Mouse (Mus musculus): ENCODE data around the gene Krt82. TPM values are rescaled to one million over a fixed set of nuclear protein-coding genes. Genes with fewer than 3 reads are reported as not detected.
"Not testable (repeated sequence)": the region's sequence is repeated elsewhere in the genome, so short reads cannot be mapped to it uniquely, and the experiment has no call there.

The Krt82 gene
- total RNA-seq, 2 experiments from 2014 or later: not detected

DNA sequence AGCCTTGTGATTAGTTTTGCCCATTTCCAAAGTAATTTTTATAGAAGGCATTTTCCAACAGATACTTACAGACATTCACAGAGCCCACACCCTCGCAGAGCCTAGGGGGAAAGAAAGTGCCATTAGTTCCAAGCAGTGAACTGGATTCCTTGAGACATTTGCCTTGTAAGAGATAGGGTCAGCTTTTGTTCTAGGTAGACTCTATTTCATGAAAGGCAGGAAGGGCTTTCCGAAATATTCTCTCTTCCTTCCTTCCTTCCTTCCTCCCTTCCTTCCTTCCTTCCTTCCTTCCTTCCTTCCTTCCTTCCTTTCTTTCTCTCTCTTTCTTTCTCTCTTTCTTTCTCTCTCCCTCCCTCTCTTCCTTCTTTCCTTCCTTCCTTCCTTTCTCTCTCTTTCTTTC lies 33.3 kb downstream of the Krt82 start, which contains the start of gene Gm49425:
Gene Gm49425 (minus strand): TSS at position 101 of the 400 bp plus-strand sequence.
- DNase-seq: not testable (repeated sequence)

DNA sequence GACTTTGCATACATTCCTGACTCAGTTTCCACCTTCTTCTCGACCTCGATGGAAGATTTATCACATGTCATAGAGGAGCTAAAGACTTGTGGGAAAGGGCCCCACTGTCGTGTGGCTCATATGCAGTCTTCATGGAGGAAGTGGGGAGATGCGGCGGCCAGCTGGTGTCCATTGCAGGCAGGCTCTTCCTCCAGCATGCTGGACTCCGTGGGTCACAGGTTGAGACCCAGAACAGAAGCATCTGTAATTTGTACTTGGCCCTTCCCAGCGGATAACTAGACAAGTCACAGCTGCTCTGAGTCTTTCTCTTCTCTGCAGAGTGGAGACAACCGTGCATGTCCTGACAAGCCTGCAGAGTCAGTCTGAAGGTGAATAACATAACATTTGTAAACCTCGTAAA lies 42.2 kb downstream of the Krt82 start:
- no peak for DNase-seq

DNA sequence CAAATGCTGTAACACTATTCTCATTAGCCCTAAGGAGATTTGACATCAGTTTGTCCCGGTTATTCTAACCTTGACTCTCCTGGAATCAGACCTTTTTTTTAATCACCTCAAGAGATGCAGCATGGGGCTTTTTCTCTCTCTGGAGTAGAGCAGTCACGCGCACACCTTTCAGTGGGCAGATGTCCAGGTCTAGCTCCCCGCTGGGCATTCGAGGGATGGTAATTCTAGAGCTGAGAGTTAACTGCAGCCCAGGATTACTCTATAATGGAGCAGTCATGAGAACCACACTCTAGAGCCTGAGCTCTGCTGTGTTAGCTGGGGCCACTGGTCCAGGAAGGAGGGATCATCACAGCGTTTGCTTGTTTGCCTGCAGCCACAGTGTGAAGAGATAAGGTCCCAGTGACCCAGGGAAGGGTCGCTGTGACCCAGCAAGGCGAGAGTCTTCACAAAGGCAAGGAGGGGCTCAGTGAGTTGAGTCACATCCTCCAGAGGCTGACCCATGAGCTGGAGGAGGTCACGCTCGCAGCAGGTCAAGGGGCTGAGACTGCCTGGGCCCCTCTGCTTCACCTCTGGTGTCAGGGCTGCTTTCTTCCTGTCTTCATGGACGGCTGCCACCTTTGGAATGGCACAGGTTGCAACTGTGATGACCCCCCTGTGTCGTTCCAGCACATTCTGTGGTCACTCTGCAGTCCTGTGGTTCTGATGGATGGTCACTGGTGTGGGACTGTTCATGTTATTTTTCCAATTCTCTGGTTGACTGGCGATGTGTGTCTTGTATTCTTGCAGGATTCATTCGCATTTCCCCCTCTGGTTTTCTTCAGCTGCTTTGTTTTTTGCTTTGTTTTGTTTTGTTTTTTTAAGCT lies 43.3 kb downstream of the Krt82 start:
- DNase-seq: no peak

DNA sequence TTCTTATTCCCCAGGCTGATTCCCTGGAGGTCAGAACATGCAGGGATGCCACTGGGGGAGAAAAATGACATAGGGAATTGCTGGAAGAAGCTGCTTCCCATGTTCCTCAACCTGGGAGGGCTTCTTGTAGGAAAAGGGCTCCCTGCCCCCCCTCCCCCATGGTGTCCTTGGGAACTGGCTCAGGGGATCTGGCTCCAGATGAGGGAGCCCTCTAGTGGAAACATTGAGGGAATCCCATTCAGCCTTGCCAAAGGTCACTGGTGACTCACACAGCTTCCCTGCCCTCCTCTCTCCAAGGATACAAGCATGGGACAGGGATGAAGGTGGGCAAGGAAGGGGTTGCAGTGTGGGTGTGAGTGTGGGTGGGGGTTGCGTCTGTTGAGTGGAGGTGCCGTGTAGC lies 53.3 kb downstream of the Krt82 start:
- DNase-seq: no peak

DNA sequence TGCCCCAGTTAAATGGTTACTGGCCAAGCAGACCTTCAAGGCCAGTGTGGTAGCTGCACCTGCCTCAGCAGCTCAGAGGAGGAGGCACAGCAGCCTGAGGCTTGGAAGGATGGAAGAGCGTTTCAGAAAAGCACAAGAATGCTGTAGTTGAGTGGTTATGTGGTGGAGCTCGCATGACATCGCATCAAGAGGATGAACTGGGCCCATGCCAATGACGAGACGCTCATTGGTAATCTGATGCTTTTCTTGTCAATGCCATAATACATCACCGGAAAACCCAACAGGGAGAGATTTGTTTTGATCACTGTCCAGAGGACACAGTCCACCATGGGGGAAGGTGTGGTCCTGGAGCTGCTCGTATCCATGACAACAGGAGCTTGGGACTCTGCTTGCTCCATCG lies 55.2 kb downstream of the Krt82 start:
- DNase-seq: no peak

DNA sequence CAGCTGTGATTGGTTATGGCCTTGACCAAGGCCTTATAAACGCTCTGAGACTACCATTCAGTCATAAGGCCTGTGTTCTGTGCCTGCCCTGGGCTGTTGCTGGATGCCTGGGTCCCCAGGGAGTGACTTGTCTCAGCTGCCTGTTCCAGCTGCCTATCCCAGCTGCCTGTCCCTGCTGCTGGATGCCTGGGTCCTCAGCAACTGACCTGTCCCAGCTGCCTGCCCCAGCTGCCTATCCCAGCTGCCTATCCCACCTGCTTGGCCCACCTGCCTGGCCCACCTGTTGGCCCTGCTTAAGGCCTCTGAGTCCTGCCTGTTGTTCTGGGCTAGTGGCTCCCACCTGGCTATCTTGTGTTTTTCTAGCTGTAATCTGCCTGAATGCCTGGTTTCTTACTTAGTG lies 56.3 kb downstream of the Krt82 start:
- DNase-seq: no peak

DNA sequence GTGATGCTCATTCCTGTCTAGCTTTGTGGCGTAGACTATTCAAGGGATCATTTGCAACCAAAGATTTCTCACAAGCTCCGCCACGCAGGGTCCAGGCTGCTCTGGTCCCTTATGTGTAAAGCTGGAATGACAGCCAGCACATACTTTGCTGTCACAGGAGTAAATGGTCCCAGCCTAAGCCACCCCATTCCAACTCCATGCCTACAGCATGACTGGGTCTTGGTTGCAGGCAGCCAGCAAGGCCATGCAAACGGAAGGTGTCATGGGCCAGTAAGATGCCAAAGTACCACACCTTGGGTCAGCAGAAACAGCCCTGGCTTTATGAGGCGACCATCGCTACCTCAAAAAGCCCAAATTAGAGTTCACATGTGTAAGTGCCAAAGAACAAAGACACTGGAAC lies 56.8 kb downstream of the Krt82 start:
- DNase-seq: no peak

DNA sequence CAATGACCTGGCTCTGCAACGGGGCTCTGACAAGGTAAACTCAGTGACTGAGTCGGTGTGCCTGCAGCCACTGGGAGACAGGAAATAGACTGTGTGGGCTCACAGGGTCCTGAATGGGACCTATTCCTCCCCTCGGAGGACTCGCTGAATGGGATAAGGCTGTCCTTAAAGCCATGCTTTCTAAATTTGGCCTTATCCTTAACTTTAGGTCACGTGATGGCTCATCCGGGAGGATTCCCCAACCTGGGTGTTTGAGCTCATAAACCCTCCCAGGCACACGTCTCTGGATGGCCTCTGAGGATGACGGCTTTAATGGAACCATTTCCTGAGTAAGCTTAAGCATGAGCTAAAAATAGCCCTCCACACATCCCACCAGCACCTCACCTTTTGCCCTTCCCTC lies 57.7 kb downstream of the Krt82 start:
- DNase-seq: no peak

DNA sequence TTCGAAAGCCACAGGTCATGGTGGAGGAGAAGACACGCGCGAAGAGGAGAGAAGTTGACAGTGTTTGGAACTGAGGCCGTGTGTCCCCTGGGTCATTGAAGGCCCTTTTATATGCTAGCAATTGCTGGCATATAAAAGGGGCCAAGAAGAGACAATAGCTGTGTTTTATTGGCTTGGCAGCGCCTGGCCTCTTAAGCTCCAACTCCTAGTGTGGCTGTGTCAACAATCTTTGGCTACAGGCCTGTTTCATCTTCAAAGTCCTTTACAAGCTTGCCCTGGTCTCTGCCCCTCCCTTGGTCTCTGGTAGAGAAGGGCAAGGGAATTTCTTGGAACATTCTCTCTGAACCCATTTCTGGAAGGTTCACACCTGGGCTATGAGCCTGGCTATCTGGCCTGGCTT lies 59.0 kb downstream of the Krt82 start, which contains the start of gene Krt83:
Gene Krt83 (minus strand): TSS at position 82 of the 400 bp plus-strand sequence.
- no peak for DNase-seq

Small RNAs within 50 kb of the gene (microRNA-seq; reads per million reads assigned to microRNA genes)
- gene Gm44393 (0 reads per million in 2 experiments), gene Gm44460 (0 reads per million in 2 experiments)

Other genes with a start within 250 kb of the Krt82 start
- 1 to 10 TPM in 1 of 2 experiments, under 1 TPM in 1; 0.66 to 1.4 TPM for gene Krt80, start 180.5 kb downstream of the Krt82 start, total RNA-seq (2021)
- under 1 TPM in 1 of 2 experiments, not detected in 1; 0.45 TPM for gene Krt7, start 139.6 kb downstream of the Krt82 start, total RNA-seq (2021)
- gene Krt87, start 111.9 kb downstream of the Krt82 start, total RNA-seq (2021): under 1 TPM; 0.11 to 0.12 TPM
- not detected for gene Krt88, start 102.9 kb downstream of the Krt82 start, total RNA-seq (2021)
- gene Krt81, start 86.9 kb downstream of the Krt82 start, total RNA-seq (2021): not detected
- not detected for gene Krt86, start 77.2 kb downstream of the Krt82 start, total RNA-seq (2021)
- gene Krt83, start 59.2 kb downstream of the Krt82 start, total RNA-seq (2021): under 1 TPM in 1 of 2 experiments, not detected in 1; 0.40 TPM
- not detected for gene Gm49425, start 33.4 kb downstream of the Krt82 start, total RNA-seq (2021)
- not detected for gene Krt84, start 17.8 kb downstream of the Krt82 start, total RNA-seq (2021)
- not detected for gene Krt90, start 12.3 kb upstream of the Krt82 start, total RNA-seq (2021)
- not detected for gene Krt75, start 23.2 kb upstream of the Krt82 start, total RNA-seq (2021)
- not detected for gene Gm5414, start 77.5 kb upstream of the Krt82 start, total RNA-seq (2021)
- gene Gm5478, start 96.7 kb upstream of the Krt82 start, total RNA-seq (2021): not detected
- not detected for gene Krt6b, start 129.6 kb upstream of the Krt82 start, total RNA-seq (2021)
- gene Krt6a, start 143.6 kb upstream of the Krt82 start, total RNA-seq (2021): not detected
- not detected for gene Krt5, start 162.2 kb upstream of the Krt82 start, total RNA-seq (2021)
- under 1 TPM; 0.18 to 0.28 TPM for gene Krt71, start 192.4 kb upstream of the Krt82 start, total RNA-seq (2021)
- not detected for gene Krt72, start 235.8 kb upstream of the Krt82 start, total RNA-seq (2021)